Mouse (Mus musculus) cerebellum, adult (tissue): ENCODE data around the gene Fut1.

Experiments used
- ATAC-seq: cut with Nextera tagmentation; 2 replicates; pipeline ENCODE4 v1.9.2; 2017; ENCODE audit warnings: mild to moderate bottlenecking, moderate library complexity, mixed read lengths; ENCODE audit not compliant: insufficient number of reproducible peaks, low FRiP score, low TSS enrichment

The Fut1 gene

DNA sequence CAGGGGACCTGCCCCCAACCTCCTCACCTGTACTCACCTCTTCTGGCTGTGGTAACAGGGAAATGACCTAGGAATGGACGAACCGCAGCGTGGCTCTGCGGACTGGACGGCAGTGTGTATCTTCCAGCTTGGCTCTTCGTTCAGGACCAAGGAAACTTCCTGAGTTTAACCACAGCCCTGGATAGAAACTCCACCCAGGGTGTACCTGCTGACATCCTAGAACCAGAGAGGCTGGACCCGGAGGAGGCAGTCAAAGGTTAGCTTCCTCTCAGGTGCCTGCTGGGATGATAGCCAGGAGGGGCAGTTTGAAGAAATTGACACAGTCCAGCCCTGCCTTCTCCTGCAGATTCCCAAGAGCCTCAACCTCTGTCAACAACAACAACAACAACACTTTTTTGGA lies 49.1 kb downstream of the Fut1 start, which contains the start of gene Fut2:
Gene Fut2, minus strand, starts transcription at position 234 of the 400 bp plus-strand sequence.
- ATAC-seq = no peak

DNA sequence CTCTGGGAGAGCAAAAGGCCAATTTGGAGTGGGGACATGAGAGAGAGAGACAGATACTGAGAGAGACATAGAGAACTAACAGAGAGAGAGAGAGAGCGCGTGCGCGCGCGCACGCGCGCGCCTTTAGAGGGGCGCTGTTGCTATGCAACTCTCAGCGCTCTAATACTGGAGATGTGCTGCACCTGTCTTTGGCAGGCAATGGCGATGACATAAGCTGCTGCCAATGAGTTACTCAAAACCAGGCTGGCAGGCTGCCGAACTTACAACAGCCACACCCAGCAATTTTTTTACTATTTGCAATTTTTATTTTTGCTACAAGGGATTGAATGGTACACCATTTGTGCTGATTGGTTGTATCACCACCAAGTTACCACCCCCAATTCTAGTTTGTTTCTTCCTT lies 50.7 kb downstream of the Fut1 start:
- ATAC-seq = no peak

DNA sequence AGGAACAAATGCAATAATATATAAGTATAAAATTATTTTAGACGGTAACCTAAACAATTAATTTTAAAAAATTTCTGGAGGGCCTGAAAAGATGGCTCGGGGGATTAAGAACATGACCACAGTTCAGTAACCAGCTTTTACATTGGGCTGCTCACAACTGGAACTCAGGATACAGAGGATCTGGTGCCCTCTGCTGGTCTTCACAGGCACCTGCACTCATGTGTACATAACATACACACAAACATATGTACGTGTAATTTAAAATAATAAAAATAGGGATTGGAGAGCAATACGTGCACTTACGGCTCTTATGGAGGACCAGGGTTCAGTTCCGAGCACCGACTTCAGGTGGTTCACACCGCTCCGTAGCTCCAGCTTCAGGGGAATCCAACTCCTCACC lies 51.8 kb downstream of the Fut1 start:
- no peak for ATAC-seq
